Mouse (Mus musculus) lung, embryonic 14.5 days (tissue): ENCODE results near the gene Prkd2. TPM values are rescaled to one million over a fixed set of nuclear protein-coding genes. Genes with fewer than 3 reads are reported as not detected.
A peak's percentile ranks its signal among the peaks of the same experiment; 100 is the strongest.

Experiments used
- ATAC-seq: fragments of 200-750 bp; cut with Nextera tagmentation; 2 replicates; pipeline ENCODE4 v1.8.0; 2017; ENCODE audit warnings: mild to moderate bottlenecking, moderate TSS enrichment, moderate library complexity; ENCODE audit not compliant: insufficient read depth
- DNase-seq: peaks from one replicate; pipeline ENCODE4 v3.0.0-alpha.2; 2015
- H3K27ac ChIP-seq: fragments of 300-500 bp; sonication (generic); 2 replicates; pipeline ENCODE4 v1.5.1; 2014; ENCODE audit warnings: low read depth, mild to moderate bottlenecking, moderate library complexity
- H3K27me3 ChIP-seq: fragments of 300-500 bp; sonication (generic); 2 replicates; pipeline ENCODE4 v1.6.1; 2014; ENCODE audit warnings: low read length, control low read depth; ENCODE audit not compliant: insufficient read depth
- H3K36me3 ChIP-seq: fragments of 300-500 bp; sonication (generic); 2 replicates; pipeline ENCODE4 v1.6.1; 2014; ENCODE audit warnings: control low read depth; ENCODE audit not compliant: insufficient read depth
- H3K4me1 ChIP-seq: fragments of 300-500 bp; sonication (generic); 2 replicates; pipeline ENCODE4 v1.6.1; 2014; ENCODE audit warnings: antibody characterized with exemption, control low read depth; ENCODE audit not compliant: insufficient read depth
- H3K4me2 ChIP-seq: fragments of 300-500 bp; sonication (generic); 2 replicates; pipeline ENCODE4 v1.6.1; 2014; ENCODE audit warnings: mild to moderate bottlenecking
- H3K4me3 ChIP-seq: fragments of 300-500 bp; sonication (generic); 2 replicates; pipeline ENCODE4 v1.5.1; 2014; ENCODE audit warnings: low read depth, low read length
- H3K9ac ChIP-seq: fragments of 300-500 bp; sonication (generic); 2 replicates; pipeline ENCODE4 v1.6.1; 2014
- H3K9me3 ChIP-seq: fragments of 300-500 bp; sonication (generic); 2 replicates; pipeline ENCODE4 v1.6.1; 2016; ENCODE audit warnings: low read depth, low read length, control low read depth
- CTCF ChIP-seq: IDR thresholded peaks from 2 replicates; pipeline ENCODE4 v1.5.1; 2016; ENCODE audit warnings: antibody characterized with exemption, low read depth
- WGBS: fragments of 180-500 bp; shearing (Covaris S2); extraction: QIAGEN DNeasy Blood & Tissue Kit; methylation state at CpG from one replicate; pipeline ENCODE4 v1.1.7; 2014; 5-methylcytosine and 5-hydroxymethylcytosine counted together
- polyA plus RNA-seq: library from polyadenylated mRNA; unstranded; fragments of >200 nt; fragmentation: Nextera tagmentation; extraction: Ambion mirVana; gene quantifications from 2 replicates; pipeline ENCODE4 v1.2.1, GENCODE M21; 2014

Gene Prkd2
- polyA plus RNA-seq, 1 experiment from 2014 or later: 19.6 TPM

GRCm38 (mm10) chr7:16825785-16826184, 16.9 kb upstream of the Prkd2 start:
- no peaks in the 10 kb centered on the region; the same call in 1 of the 2 replicates for H3K4me1 ChIP-seq
- H3K27me3 ChIP-seq: no peaks in the 10 kb centered on the region
- ATAC-seq: no peak
- peak; percentile 52 for DNase-seq
- H3K9ac ChIP-seq: no peak overlapping the region
- no peak overlapping the region for H3K4me3 ChIP-seq
- H3K9me3 ChIP-seq: no peaks in the 10 kb centered on the region
- H3K4me2 ChIP-seq: no peak overlapping the region
- WGBS: 79% methylated on average over 10 of the region's 10 CpGs
- TF ChIP-seq CTCF: peak; percentile 44
- H3K36me3 ChIP-seq: peaks cover 92% of the 10 kb centered on the region
- no peak overlapping the region for H3K27ac ChIP-seq

- 80% methylated on average over 5 of the region's 5 CpGs for WGBS
- H3K4me2 ChIP-seq: no peak overlapping the region
- TF ChIP-seq CTCF: no peak
- no peak overlapping the region for H3K4me3 ChIP-seq
- no peaks in the 10 kb centered on the region; the same call in 1 of the 2 replicates for H3K4me1 ChIP-seq
- no peak overlapping the region for H3K9ac ChIP-seq
- H3K27ac ChIP-seq: no peak overlapping the region
- no peaks in the 10 kb centered on the region for H3K27me3 ChIP-seq
- DNase-seq: no peak
- H3K9me3 ChIP-seq: no peaks in the 10 kb centered on the region
- no peak for ATAC-seq
- H3K36me3 ChIP-seq: peaks cover 95% of the 10 kb centered on the region
These were observed 16.1 kb upstream of the Prkd2 start for GRCm38 (mm10) chr7:16826571-16826970.

GRCm38 (mm10) chr7:16827274-16827673, 15.4 kb upstream of the Prkd2 start:
- TF ChIP-seq CTCF: no peak
- DNase-seq (no peak), ATAC-seq (no peak)
- no peaks in the 10 kb centered on the region for H3K27me3 ChIP-seq
- no peaks in the 10 kb centered on the region for H3K9me3 ChIP-seq
- H3K4me1 ChIP-seq: no peaks in the 10 kb centered on the region
- 68% methylated on average over 4 of the region's 4 CpGs for WGBS
- no peak overlapping the region for H3K9ac ChIP-seq
- 0 out of 2 replicates have a peak overlapping the region, but pooled peaks have one; percentile 18 for H3K27ac ChIP-seq
- no peak overlapping the region for H3K4me2 ChIP-seq
- no peak overlapping the region for H3K4me3 ChIP-seq
- peaks cover 97% of the 10 kb centered on the region for H3K36me3 ChIP-seq

GRCm38 (mm10) chr7:16830449-16830848, 12.3 kb upstream of the Prkd2 start:
- ATAC-seq: no peak
- H3K27me3 ChIP-seq: no peaks in the 10 kb centered on the region
- TF ChIP-seq CTCF: no peak
- peak overlapping the region; percentile 43; the same call in 1 of the 2 replicates for H3K27ac ChIP-seq
- H3K4me3 ChIP-seq: no peak overlapping the region
- DNase-seq: no peak
- no peak overlapping the region for H3K4me2 ChIP-seq
- WGBS: 73% methylated on average over 9 of the region's 9 CpGs
- H3K9me3 ChIP-seq: no peaks in the 10 kb centered on the region
- no peaks in the 10 kb centered on the region for H3K4me1 ChIP-seq
- peaks cover 95% of the 10 kb centered on the region for H3K36me3 ChIP-seq
- no peak overlapping the region for H3K9ac ChIP-seq

GRCm38 (mm10) chr7:16837916-16838803, 4.5 kb upstream of the Prkd2 start:
- Histone ChIP-seq H3K4me2 (no peak overlapping the region), H3K4me3 (no peak overlapping the region), H3K27me3 (no peaks in the 10 kb centered on the region), H3K9ac (no peak overlapping the region), H3K27ac (no peak overlapping the region), H3K9me3 (no peaks in the 10 kb centered on the region), H3K4me1 (peaks cover 5% of the 10 kb centered on the region; the same call in 1 of the 2 replicates), H3K36me3 (peaks cover 75% of the 10 kb centered on the region)
- ATAC-seq (no peak), DNase-seq (no peak)
- WGBS: 91% methylated on average over 18 of the region's 18 CpGs
- TF ChIP-seq CTCF: no peak

- Histone ChIP-seq H3K4me2 (no peak overlapping the region), H3K36me3 (peaks cover 68% of the 10 kb centered on the region), H3K9ac (no peak overlapping the region), H3K9me3 (no peaks in the 10 kb centered on the region), H3K4me3 (no peak overlapping the region), H3K4me1 (peaks cover 10% of the 10 kb centered on the region; the same call in 1 of the 2 replicates), H3K27ac (no peak overlapping the region), H3K27me3 (no peaks in the 10 kb centered on the region)
- ATAC-seq (no peak), DNase-seq (no peak)
- TF ChIP-seq CTCF: no peak
- WGBS: 78% methylated on average over 6 of the region's 6 CpGs
These were observed 3.8 kb upstream of the Prkd2 start for GRCm38 (mm10) chr7:16838804-16839426.
